Mouse (Mus musculus) heart, adult 9 months (tissue): Measurements from ENCODE around the gene Spem1.

Source experiments
- DNase-seq, 2 experiments: peaks; one replicate each; pipeline ENCODE4 v3.0.0; 2022; ENCODE audit warnings: low spot score in 2 of 2

The Spem1 gene

DNA sequence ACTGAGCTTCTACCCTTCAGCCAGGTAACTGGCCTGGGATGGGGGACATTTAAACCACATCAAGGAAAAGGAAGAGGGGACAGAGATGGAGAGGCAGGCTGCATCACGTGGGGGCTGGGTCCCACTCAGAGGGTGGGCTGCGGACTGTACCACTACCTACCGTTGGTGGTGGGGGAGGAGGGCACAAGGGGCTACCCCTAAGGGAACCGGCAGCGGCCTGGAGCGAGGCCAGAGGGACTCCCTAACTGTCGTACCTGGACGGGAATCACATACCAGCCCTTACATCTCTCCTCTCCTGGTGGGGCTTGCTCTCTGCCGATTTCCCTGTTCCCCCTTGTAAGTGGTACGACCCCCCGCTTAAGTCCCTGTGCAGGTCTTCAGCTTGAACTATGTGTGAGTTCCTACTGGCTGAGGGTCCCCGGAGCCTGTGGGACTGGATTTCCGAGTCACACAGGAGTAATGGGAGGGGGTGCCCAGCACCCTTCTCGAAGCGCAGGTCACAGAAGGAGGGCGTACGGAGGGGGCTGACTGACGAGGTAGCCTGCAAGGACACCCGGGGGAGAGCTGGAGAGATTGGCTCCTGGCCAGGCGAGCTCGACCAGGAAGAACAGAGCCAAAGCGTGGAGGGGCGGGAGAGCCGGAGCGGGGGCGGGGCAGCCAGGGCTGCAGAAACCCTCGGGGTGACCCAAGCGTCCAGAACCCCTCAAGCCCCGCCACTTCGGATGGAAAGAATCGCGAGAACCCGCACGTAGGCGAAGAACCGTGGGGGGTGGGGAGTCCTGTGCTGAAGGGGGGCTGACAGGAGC is 21.4 kb downstream of the Spem1 start:
- DNase-seq, result peak in 1 of 2 experiments; percentile 29

DNA sequence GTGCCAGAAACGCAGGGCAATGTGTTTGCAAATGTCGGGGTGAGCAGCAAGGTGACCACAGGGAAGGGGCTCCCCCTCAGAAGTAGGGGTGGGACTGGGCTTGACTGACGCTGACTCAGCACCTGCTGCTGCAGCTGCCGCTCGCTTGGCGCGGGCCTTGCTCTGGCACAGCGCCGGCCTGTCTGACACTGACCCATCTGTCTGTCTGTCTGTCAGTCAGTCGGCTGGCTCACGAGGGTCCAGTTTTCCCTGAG is 21.9 kb downstream of the Spem1 start:
- no peak for DNase-seq

DNA sequence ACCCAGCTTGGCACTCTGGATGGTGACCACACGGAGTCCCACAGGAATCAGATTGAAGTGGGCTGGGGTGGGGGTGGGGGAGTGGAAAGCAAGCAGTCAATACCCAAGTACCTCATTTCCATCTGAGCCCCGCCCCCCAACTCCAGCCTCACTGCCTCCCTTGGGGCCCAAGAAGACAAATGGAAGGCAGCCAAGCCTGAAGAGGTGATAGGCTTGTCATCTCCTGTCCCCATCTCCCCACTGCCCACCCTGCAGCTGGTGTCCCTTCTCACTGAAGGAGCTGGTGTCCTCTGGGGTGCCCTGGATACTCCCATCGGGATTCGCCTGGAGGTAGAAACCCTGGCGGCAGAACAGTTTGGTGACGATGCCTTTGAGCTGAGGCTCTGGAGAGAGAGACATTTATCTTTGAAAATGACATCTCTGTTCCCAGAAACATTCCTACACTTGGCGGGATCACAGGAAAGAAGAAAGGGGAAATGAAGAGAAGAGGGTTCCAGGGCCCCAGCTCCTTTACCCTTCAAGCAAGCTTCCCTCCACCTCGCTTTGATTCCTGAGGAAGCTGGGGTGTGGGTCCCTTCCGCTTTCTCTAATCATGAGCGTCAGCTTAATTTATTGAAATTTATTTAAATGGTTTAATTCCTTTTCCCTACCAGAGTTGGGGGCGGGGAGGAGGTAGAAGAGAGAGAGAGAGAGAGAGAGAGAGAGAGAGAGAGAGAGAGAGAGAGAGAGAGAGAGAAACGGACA is 22.4 kb downstream of the Spem1 start:
- no peak for DNase-seq

DNA sequence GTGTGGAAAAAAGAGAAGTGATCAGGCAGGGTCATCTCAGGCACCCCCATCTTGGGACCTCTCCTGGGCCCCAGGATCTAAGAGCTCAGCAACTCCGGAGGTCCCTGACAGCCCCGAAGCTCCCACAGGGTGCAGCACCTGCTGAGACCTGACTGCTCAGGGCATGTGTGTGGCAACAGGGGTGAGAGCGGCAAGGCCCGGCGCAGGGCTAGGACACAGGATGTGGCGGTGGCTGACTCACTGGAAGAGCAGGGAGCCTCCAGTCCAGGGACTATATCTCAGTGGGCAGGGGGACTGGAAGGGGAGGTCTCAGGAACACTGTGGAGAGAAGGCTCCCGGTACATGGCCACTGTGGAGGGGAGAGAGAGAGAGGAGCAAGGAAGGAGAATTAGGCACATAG is 24.1 kb downstream of the Spem1 start:
- DNase-seq, result no peak

DNA sequence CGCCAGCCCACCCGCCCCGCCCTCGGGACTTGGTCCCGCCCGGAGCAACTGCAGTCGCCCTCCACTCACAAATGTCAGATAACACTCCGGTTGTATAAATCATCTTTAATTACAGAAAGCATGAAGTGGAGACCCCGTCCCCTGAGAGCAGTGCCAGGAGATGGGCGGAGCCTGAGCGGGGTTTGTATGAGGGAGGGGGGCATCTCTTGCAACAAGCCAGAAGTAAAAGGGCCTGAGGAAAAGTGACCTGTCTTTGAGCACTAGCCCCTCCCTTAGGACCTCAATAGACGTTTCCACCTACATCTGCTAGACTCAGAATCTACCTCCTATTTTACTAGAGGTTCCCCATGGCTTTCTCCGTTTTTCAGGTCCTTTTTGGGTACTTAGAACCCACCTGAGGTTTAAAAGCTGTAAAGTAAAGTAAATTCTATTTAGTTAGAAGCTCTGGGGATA is 26.0 kb downstream of the Spem1 start:
- no peak for DNase-seq

DNA sequence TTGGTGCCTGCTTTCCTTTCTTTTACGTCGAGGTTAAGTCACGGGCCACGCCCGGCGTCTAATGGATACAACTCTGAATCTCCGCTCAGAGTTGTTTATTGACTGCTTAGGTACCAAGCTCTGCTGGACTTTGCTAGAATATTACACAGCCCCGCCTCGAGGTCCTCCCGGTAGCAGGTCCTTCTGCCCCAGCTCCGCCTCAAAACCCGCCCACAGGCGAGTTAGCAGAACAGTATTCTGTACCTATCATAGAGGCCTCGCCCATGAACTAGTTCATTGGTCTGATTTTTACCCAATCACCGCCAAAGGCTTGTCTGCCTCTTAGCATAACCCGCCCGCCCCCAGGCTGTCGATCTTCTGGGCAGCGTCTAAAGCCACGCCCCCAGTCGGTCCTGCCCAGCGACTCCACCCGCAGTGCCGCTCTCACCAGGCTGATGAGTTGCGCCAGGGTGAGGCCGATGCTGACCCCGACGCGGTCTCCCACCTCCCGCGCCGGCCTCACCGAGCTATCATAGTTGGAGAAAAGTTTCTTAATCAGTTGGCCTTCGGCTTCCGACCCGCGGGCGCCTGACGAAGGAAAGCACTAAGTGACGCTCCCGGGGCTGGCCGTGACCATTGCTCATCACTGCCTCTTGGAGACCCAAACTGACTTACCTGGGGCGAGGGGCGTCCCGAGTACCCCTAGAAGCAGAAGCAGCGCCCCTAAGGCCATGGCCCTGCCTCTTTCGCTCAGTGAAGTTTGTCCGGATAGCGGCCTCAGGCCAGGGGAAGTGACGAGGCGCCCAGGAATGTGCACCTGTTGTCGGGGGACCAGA is 26.6 kb downstream of the Spem1 start, which contains the start of gene Chrnb1:
Chrnb1 (minus strand) TSS at position 776 of the 815 bp plus-strand sequence.
- DNase-seq, result peak; percentile 97 to 99

DNA sequence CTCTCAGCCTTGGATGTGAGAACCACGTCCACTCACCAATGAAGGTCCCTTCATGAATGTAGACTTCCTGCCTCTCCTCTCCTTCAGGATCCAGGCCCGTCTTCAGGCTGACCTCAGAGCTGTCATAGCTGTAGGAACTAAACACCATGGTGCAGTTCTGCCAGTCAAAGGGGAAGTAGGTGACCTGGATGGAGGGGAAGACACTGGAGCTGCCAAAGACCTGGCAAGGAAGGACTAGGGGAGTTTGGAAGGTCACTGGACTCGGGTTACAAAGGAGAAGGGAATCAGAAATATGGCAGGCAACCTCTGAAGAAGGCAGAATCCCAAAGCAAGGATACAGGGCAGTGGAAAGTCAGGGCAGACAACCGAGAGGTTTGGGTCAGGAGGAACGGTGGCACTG is 28.6 kb downstream of the Spem1 start:
- DNase-seq, result no peak

DNA sequence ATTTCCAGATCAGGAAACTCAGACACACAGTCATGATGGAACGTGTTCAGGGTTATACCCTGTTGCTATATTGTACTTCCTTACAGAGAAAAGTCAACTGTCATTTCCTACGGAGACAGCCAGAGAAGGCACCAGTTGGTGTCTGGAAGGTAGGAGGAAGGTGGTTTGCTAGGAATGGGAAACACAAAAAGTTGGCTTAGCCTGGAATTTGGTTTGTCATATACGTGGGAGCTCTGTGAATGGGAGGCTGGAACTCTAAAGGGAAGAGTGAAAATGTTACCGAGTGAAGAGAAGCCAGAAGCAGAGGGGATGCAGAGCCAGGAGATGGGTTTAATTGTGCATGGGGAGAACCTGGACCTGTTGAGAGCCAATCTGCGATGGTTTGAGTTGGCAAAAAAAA is 30.6 kb downstream of the Spem1 start:
- DNase-seq, result no peak

DNA sequence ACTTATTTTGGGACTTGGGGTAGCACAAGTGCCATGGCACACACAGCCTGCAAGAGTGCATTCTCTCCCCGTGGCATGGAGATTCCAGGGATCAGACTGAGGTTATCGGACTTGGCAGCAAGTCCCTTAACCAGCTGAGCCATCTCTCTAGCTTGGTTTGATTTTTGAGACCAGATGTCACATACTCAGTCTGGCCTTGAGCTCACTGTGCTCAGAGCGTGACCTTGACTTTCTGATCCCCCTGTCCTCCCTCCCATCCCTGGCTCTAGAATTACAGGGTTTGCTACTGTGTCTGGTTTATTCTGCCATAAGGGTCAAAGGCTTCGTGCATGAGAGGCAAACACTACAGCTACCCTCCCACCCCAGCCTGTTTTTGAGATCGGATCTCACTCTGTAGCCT is 32.5 kb downstream of the Spem1 start:
- DNase-seq, result no peak

DNA sequence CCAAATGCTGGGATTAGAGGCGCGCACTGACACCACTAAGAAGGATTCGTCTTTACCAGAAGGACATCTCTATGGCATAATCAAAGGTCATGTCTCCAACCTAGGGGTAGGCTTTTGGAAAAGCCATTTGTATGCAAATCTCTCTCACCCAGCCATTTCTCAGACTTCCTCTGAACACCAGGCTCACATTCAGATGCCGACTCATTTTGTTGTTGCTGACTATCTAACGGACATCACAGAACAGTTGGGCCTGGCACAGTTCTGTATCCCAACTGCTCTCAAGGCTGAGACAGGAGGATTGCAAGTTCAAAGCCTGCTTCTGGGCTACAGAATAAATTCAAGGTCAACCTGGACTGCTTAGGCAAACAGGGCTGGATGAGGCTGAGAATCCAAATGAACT is 34.7 kb downstream of the Spem1 start:
- DNase-seq, result no peak

DNA sequence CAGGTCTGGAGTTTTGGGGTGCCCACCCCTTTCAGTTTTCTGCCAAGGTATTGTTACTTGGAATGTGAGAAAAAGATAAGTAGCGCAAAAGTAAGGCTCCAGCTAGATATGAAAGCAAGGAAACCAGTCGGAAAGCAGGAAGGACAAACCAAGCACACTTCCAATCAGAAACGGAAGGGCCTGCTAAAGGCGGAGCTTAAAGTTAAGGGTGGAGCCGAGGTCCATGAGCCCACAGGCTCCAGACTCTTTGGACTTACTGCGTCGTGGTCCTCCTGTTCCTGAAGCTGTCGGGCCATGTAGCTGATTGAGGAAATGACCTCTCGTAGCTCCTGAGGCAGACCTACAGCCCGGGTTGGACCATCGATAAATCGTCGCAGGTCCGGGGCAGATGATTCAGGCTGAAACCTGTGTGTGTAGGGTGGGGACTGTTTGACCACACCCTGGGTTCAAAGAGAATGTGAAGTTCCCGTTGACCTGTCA is 37.1 kb downstream of the Spem1 start:
- DNase-seq, result peak; percentile 74 to 80

DNA sequence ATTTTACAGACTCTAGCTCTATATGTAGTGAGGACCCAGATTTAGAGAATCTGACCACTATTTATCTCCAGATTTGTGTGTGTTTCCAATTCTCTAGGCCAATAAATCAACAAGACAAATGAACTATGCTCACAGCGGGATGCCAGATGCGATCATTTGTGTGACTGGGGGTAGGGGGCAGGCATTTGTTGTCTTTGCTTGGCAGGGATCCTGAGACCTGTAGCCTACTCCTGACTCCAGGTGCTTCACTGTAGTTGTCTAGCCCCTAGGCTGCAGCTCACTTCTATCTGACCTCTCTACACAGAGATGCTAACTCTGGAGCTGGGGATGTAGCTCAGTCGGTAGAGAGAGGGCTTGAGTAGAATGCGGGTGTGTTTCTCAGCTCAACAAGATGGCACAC is 40.2 kb downstream of the Spem1 start:
- DNase-seq, result no peak

DNA sequence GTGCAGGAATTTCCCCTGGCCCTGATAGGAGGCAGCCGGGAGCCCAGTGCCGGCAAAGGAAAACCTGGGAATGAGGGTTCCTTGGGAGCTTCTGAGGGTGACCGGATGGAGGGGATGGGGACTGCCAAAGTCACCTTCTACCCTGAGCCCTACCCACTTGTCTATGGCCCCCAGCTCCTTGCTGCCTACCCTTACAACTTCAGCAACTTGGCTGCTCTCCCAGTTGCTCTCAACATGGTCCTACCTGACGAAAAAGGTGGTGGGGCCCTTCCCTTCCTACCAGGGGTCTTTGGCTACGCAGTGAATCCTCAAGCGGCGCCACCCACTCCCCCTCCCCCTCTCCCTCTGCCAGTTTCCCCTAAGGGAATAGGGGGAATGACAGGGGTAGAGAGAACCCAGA is 43.0 kb downstream of the Spem1 start:
- DNase-seq, result no peak

DNA sequence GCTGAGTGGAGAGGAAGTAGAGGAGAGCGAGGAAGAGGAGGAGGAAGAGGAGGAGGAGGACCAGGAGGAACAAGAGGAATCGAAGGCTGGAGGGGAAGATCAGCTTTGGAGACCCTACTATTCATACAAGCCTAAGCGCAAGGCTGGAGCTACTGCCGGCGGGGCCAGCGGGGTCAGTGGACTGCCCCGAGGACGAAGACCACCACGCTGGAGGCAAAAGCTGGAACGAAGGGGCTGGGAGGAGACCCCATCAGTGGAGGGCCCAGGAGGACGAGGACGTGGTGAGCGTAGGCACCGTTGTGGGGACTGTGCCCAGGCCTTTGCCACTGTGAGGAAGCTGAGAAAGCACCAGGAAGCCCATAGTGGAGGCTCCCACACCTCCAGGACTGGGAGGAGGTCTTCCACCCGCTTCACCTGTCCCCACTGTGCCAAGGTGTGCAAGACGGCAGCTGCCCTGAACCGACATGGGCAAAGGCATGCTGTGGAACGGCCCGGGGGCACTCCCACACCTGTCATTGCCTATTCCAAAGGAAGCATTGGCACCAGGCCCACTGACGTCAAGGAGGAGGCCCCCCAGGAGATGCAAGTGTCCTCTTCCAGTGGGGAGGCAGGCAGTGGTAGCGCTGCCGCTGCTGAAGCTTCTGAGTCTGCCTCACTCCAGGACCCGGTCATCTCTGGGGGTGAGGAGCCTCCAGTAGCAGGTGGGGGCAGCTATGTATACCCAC is 43.6 kb downstream of the Spem1 start:
- no peak for DNase-seq

DNA sequence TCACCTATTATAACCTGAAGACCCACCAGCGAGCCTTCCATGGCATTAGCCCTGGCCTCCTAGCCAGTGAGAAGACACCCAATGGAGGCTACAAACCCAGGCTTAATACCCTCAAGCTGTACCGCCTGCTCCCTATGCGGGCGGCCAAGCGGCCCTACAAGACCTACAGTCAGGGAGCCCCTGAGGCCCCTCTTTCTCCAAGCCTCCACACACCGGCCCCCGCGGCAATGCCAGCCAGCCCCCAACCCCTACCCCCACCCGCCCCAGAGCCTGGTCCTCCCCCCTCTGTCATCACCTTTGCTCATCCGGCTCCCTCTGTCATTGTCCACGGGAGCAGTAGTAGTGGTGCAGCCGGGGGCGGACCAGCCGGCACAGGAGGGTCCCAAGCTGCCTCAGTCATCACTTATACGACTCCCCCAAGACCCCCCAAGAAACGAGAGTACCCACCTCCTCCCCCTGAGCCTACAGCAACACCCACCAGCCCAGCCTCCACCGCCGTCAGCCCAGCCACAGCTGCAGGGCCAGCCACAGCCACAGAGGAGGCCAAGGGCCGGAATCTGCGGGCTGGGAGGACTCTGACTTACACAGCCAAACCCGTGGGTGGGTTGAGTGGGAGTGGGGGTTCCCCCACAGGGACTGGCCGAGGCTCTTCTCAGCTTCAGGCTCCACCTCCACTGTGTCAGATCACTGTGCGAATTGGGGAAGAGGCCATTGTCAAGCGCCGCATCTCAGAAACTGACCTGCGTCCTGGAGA is 44.3 kb downstream of the Spem1 start:
- DNase-seq, result no peak

DNA sequence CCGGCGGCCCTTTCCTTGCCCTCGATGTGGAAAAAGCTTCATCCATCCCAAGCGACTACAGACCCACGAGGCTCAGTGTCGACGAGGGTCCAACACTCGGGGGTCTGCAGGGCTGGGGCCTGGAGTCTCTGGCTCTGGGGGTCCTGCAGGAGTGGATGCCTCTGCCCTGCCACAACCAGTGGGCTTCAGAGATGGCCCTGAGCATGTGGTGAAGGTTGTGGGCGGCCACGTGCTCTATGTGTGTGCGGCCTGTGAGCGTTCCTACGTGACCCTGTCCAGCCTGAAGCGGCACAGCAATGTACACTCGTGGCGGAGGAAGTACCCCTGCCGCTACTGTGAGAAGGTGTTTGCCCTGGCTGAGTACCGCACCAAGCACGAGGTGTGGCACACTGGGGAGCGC is 45.5 kb downstream of the Spem1 start:
- no peak for DNase-seq

DNA sequence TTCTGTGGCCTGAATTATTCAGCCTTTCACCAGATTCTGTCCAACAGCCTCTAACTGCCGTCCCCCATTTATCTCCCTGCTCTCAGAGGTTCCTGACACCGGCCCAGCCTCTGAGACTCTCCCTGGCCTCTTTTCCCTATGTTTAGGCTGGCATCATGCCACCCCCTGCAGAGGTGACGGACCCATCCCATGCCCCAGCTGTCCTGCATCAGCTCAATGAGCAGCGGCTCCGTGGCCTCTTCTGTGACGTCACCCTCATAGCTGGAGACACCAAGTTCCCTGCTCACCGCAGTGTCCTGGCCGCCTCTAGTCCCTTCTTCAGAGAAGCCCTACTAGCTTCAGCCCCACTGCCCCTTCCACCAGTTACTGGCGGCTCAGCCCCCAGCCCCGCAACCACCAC is 46.3 kb downstream of the Spem1 start:
- DNase-seq, result no peak

DNA sequence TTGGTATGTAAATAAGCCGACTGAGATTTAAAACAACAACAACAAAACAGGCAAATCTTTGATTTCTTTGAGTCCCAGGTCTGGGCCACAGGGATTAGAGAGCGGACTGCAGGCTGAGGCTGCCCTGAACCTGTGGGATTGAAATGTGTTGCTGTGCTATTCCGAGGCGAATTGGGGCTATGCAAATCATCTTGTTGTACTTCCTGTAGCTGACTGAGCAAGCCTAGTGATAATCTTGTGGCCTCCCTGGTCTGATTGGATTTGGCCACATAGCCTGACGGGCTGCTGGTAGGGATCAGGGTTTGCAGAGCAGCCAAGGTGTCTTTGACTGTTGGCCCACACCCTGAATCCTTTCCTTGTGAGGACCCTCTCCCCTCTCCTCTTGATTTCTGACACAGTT is 47.0 kb downstream of the Spem1 start:
- no peak for DNase-seq
